Mouse (Mus musculus) stomach, embryonic 16.5 days (tissue): ENCODE data around the gene Nat8f1. TPM values are rescaled to one million over a fixed set of nuclear protein-coding genes. Genes with fewer than 3 reads are reported as not detected.

Source experiments
- ATAC-seq: fragments of 200-750 bp; cut with Nextera tagmentation; 2 replicates; pipeline ENCODE4 v1.8.0; 2017; ENCODE audit warnings: moderate number of reproducible peaks, moderate TSS enrichment; ENCODE audit not compliant: insufficient read depth, low FRiP score
- H3K27ac ChIP-seq: fragments of 300-500 bp; sonication (generic); 2 replicates; pipeline ENCODE4 v1.5.1; 2014; ENCODE audit warnings: low read length
- H3K27me3 ChIP-seq: fragments of 300-500 bp; sonication (generic); 2 replicates; pipeline ENCODE4 v1.6.1; 2014; ENCODE audit warnings: low read length, control low read depth, mixed read lengths; ENCODE audit not compliant: control insufficient read depth, insufficient read depth
- H3K36me3 ChIP-seq: fragments of 300-500 bp; sonication (generic); 2 replicates; pipeline ENCODE4 v1.6.1; 2014; ENCODE audit warnings: low read length; ENCODE audit not compliant: control insufficient read depth, insufficient read depth
- H3K4me1 ChIP-seq: fragments of 300-500 bp; sonication (generic); 2 replicates; pipeline ENCODE4 v1.6.1; 2014; ENCODE audit warnings: low read length, control low read depth, mixed read lengths; ENCODE audit not compliant: control insufficient read depth, insufficient read depth
- H3K4me2 ChIP-seq: fragments of 300-500 bp; sonication (generic); 2 replicates; pipeline ENCODE4 v1.6.1; 2014; ENCODE audit warnings: low read depth, low read length, mixed read lengths
- H3K4me3 ChIP-seq: fragments of 300-500 bp; sonication (generic); replicated peaks from 2 replicates; pipeline ENCODE4 v1.5.1; 2014; ENCODE audit warnings: mild to moderate bottlenecking, low read length
- H3K9ac ChIP-seq: fragments of 300-500 bp; sonication (generic); 2 replicates; pipeline ENCODE4 v1.6.1; 2014; ENCODE audit warnings: low read length
- H3K9me3 ChIP-seq: fragments of 300-500 bp; sonication (generic); replicated peaks from 2 replicates; pipeline ENCODE4 v1.6.1; 2016; ENCODE audit warnings: low read length, control low read depth; ENCODE audit not compliant: control insufficient read depth
- WGBS: fragments of 180-500 bp; shearing (Covaris S2); extraction: QIAGEN DNeasy Blood & Tissue Kit; methylation state at CpG from one replicate; pipeline ENCODE4 v1.1.7; 2014; 5-methylcytosine and 5-hydroxymethylcytosine counted together
- polyA plus RNA-seq: library from polyadenylated mRNA; unstranded; fragments of >200 nt; fragmentation: Nextera tagmentation; extraction: Ambion mirVana; gene quantifications from 2 replicates; pipeline ENCODE4 v1.2.1, GENCODE M21; 2015

Gene Nat8f1
- polyA plus RNA-seq, 1 experiment from 2014 or later: 7.4 TPM

DNA sequence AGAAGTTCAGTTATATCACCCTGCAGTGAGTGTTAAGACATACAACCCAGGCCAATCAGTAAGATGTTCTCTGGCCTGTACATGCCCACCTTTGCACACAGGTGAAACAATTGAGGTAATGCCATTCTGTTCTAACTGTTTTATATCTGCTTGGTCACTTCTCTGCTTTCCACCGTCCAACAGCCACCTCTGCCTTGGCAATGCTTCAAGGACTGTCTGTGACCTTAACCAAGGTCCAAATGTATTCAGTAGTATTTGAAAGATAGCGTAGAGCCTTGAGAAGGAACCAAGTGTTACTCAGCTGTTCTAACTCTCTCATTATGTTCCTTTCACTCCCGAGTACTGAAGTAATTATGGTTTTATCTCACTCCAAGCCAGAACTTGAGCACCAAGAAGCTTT lies 52.9 kb downstream of the Nat8f1 start:
- H3K4me3 ChIP-seq: no peak overlapping the region
- no peak for ATAC-seq
- 66% methylated on average over 3 of the region's 3 CpGs for WGBS

DNA sequence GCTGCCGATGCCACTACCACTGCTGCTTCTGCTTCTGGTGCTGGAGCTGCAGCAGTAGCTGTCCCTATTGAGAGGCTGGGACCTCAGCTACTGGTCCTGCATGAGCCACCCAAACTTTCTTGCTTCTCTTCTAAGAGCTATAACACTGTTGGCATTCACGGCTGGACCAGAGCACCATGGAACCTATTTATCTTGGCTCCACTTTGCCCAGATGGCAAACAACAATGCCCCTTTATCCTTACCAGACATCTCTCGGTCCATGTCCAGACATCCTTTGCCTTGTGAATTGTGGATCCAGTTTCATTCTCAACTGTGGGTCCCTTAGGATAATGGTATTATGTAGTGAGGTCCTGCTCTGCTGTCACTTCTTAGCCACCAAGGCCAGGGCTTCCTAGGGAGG lies 54.2 kb downstream of the Nat8f1 start:
- Histone ChIP-seq H3K4me3 (no peak overlapping the region), H3K4me2 (no peak overlapping the region), H3K27me3 (no peaks in the 10 kb centered on the region), H3K9me3 (no peaks in the 10 kb centered on the region), H3K36me3 (no peaks in the 10 kb centered on the region), H3K4me1 (no peaks in the 10 kb centered on the region), H3K27ac (no peak overlapping the region), H3K9ac (no peak overlapping the region)
- WGBS: 77% methylated on average over 3 of the region's 3 CpGs
- ATAC-seq: no peak

More for the DNA sequence above, 52.9 kb downstream of the Nat8f1 start:
- no peak overlapping the region for H3K4me2 ChIP-seq
- H3K36me3 ChIP-seq: no peaks in the 10 kb centered on the region
- no peaks in the 10 kb centered on the region for H3K4me1 ChIP-seq
- no peaks in the 10 kb centered on the region for H3K27me3 ChIP-seq
- H3K27ac ChIP-seq: no peak overlapping the region
- no peaks in the 10 kb centered on the region for H3K9me3 ChIP-seq
- no peak overlapping the region for H3K9ac ChIP-seq

Other genes with a start within 250 kb of the Nat8f1 start
- not detected in 2 replicates for gene Nat8f7, start 202.5 kb downstream of the Nat8f1 start, polyA plus RNA-seq
- gene Nat8f3, start 149.9 kb downstream of the Nat8f1 start, polyA plus RNA-seq: 0.08 TPM in 1 of 2 replicates, not detected in the other
- gene Nat8f6, start 94.7 kb downstream of the Nat8f1 start, polyA plus RNA-seq: not detected in 2 replicates
- not detected in 2 replicates for gene Nat8f5, start 94.7 kb downstream of the Nat8f1 start, polyA plus RNA-seq
- 0.67 and 0.94 TPM in 2 replicates for gene Nat8, start 83.6 kb downstream of the Nat8f1 start, polyA plus RNA-seq
- 0.04 TPM in 1 of 2 replicates, not detected in the other for gene Nat8f2, start 46.5 kb downstream of the Nat8f1 start, polyA plus RNA-seq
- 3.8 and 4.5 TPM in 2 replicates for gene Nat8f4, start 10.8 kb downstream of the Nat8f1 start, polyA plus RNA-seq
- 28.1 and 30.8 TPM in 2 replicates for gene Tprkb, start 3.8 kb downstream of the Nat8f1 start, polyA plus RNA-seq
- gene Dusp11, start 46.0 kb upstream of the Nat8f1 start, polyA plus RNA-seq: 48.3 and 50.1 TPM in 2 replicates
- not detected in 2 replicates for gene Figla, start 100.5 kb upstream of the Nat8f1 start, polyA plus RNA-seq
- gene Add2, start 113.0 kb upstream of the Nat8f1 start, polyA plus RNA-seq: 7.5 and 8.6 TPM in 2 replicates